Mouse (Mus musculus) MEL (cell line): ENCODE data around the gene Tbx15.

Experiments used
- CTCF ChIP-seq, 3 experiments: IDR thresholded peaks in 2 of 3; conservative IDR thresholded peaks in 1 of 3; 2 replicates each; pipeline ENCODE4 v1.5.1; 2011 to 2012; ENCODE audit warnings: low read length in 3 of 3, low read depth in 2 of 3, mild to moderate bottlenecking in 2 of 3, improper control_type of control experiment in 1 of 3, inconsistent platforms in 1 of 3, mixed read lengths in 1 of 3, moderate library complexity in 1 of 3; ENCODE audit not compliant: control insufficient read depth in 1 of 3, insufficient read depth in 1 of 3, poor library complexity in 1 of 3, severe bottlenecking in 1 of 3
- EP300 ChIP-seq, 2 experiments: IDR thresholded peaks; 2 replicates each; pipeline ENCODE4 v1.6.1; 2011; ENCODE audit warnings: improper control_type of control experiment in 2 of 2, low read length in 2 of 2, low read depth in 1 of 2, mild to moderate bottlenecking in 1 of 2
- TCF12 ChIP-seq: IDR thresholded peaks from 2 replicates; pipeline ENCODE4 v1.6.1; 2014; ENCODE audit warnings: low read depth, mild to moderate bottlenecking, inconsistent platforms, low read length, improper control_type of control experiment, moderate library complexity
- USF1 ChIP-seq: IDR thresholded peaks from 2 replicates; pipeline ENCODE4 v1.6.1; 2014; ENCODE audit warnings: low read depth, mild to moderate bottlenecking, inconsistent platforms, low read length, improper control_type of control experiment, moderate library complexity
- ZKSCAN1 ChIP-seq: IDR thresholded peaks from 2 replicates; pipeline ENCODE4 v1.6.1; 2012; ENCODE audit warnings: low read depth, mild to moderate bottlenecking, inconsistent platforms, low read length, improper control_type of control experiment, moderate library complexity

- TF ChIP-seq CTCF (IDR thresholded peaks at IDR 0.05 in 2 of 3, conservative IDR thresholded peaks at IDR 0.05 in 1 of 3; ENCODE audit: control insufficient read depth in 1 of 3, insufficient read depth in 1 of 3, low read depth in 2 of 3, low read length in 3 of 3, poor library complexity in 1 of 3, severe bottlenecking in 1 of 3) (no peak), ZKSCAN1 (no peak), USF1 (no peak), TCF12 (no peak), EP300 (IDR thresholded peaks at IDR 0.05; ENCODE audit: low read depth in 1 of 2, low read length in 2 of 2) (no peak)
These were observed 6.4 kb downstream of the Tbx15 start for GRCm38 (mm10) chr3:99246629-99247028.
